Mouse (Mus musculus) erythroblast, embryonic 14.5 days (primary cell): ENCODE measurements around the gene Atl1.

Experiments used
- GATA1 ChIP-seq: IDR thresholded peaks from 2 replicates; pipeline ENCODE4 v1.6.1; 2012; ENCODE audit warnings: low read length, inconsistent platforms, mixed read lengths
- TAL1 ChIP-seq: IDR thresholded peaks from 3 replicates; pipeline ENCODE4 v1.6.1; 2012; ENCODE audit warnings: low read length, inconsistent platforms, mixed read lengths

DNA sequence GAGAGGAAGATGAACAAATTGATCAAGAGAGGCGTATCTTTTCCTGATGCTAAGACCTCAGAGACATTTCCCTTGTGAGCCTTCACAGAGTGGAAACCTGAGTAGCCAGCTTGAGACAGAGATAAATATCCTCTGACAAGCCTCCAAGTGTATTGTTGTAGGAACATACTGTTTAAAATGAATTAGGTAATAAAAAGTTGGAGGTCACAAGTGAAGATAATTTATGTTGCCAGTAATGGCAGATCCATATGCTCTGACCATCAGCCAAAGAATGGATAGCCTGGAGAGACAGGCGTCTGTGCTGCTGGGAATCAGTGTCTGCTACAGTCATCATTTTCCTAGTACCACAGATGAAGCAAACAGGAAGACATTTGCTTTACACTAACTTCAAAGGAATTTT lies 2.6 kb downstream of the Atl1 start:
- TF ChIP-seq TAL1 (no peak), GATA1 (no peak)
